Mouse (Mus musculus): ENCODE measurements at regions not wholly inside any gene's neighbourhood (a gene's known extent, or its start where the extent isn't known, plus 50 kb on each side); places are given as distances from the start of the nearest gene placed in this dataset.

DNA sequence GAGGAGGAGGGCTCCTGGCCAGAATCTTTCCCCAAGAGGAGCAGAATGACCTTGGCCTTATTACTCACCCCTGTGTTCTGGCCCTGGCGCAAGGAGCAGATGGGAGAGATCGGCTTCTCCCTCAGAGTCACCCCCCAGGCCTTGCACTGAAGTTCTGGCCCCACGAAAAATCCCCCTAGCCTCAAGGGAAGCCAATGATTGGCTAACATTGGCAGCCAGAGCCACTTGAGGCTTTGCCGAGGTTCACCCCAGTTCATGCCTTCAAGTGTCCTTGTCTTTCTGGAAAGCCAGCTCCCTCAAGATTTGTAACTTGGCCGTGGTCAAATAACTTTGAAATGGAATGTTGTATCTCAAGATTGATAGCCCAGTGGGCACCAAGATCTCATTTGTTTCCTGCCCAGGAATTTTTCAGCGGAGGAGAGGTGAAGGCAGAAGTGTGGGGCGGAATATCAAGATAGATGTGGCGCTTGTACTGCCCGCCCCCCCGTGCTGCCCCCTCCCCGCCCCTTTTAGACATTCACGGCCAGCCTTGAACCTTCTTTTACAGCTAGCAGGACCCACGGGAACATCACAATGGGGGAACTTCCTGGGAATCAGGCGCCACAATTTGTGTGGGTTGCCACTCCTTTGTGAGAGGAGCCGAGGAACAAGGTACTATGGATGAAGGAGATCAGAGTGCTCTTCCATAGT, 187.4 kb downstream of the Snx10 start:
- H3K4me3 ChIP-seq (ENCODE audit: control insufficient read depth in 1 of 2, insufficient read depth in 1 of 2, low read depth in 2 of 2, low read length in 2 of 2), result no peak overlapping the region
- H3K27me3 ChIP-seq (ENCODE audit: control insufficient read depth in 1 of 2, insufficient read depth in 2 of 2, low read length in 2 of 2), result no peaks in the 10 kb centered on the region
- no peaks in the 10 kb centered on the region for H3K36me3 ChIP-seq (ENCODE audit: control insufficient read depth in 1 of 2, insufficient read depth in 2 of 2, low read length in 2 of 2)
- no peaks in the 10 kb centered on the region for H3K9me3 ChIP-seq (replicated peaks; ENCODE audit: insufficient read depth, low read length)
- H3K9ac ChIP-seq (ENCODE audit: control insufficient read depth, low read depth, low read length, poor library complexity, severe bottlenecking), result no peak overlapping the region
- no peak for DNase-seq (ENCODE audit: low read depth, low spot score)
- H3K4me1 ChIP-seq (ENCODE audit: control insufficient read depth in 1 of 2, insufficient read depth in 2 of 2, low read length in 2 of 2), result no peaks in the 10 kb centered on the region
- H3K27ac ChIP-seq (ENCODE audit: control insufficient read depth, low read depth, low read length), result no peak overlapping the region
- H3K79me2 ChIP-seq (ENCODE audit: control insufficient read depth, insufficient read depth, low read length, poor library complexity), result no peaks in the 10 kb centered on the region
- TF ChIP-seq ZKSCAN1 (IDR thresholded peaks at IDR 0.05; ENCODE audit: low read depth, low read length) (no peak), SMC3 (IDR thresholded peaks at IDR 0.05; ENCODE audit: low read depth, low read length) (no peak), USF2 (IDR thresholded peaks at IDR 0.05; ENCODE audit: borderline replicate concordance in 1 of 2, insufficient read depth in 1 of 2, low read depth in 1 of 2, low read length in 2 of 2) (no peak), CTCF (IDR thresholded peaks at IDR 0.05 in 2 of 3, conservative IDR thresholded peaks at IDR 0.05 in 1 of 3; ENCODE audit: control insufficient read depth in 1 of 3, insufficient read depth in 1 of 3, low read depth in 2 of 3, low read length in 3 of 3, poor library complexity in 1 of 3, severe bottlenecking in 1 of 3) (no peak), BHLHE40 (IDR thresholded peaks at IDR 0.05; ENCODE audit: borderline replicate concordance, low read depth, low read length) (no peak), MAFK (IDR thresholded peaks at IDR 0.05; ENCODE audit: borderline replicate concordance, low read depth, low read length) (no peak), TCF12 (IDR thresholded peaks at IDR 0.05; ENCODE audit: low read depth, low read length) (no peak), HCFC1 (IDR thresholded peaks at IDR 0.05; ENCODE audit: low read depth, low read length) (no peak), CHD2 (IDR thresholded peaks at IDR 0.05; ENCODE audit: low read length) (no peak), ETS1 (IDR thresholded peaks at IDR 0.05; ENCODE audit: low read depth, low read length) (no peak), MEF2A (IDR thresholded peaks at IDR 0.05; ENCODE audit: extremely low read depth, insufficient replicate concordance, low read depth, low read length, poor library complexity, severe bottlenecking) (no peak), POLR2AphosphoS2 (IDR thresholded peaks at IDR 0.05; ENCODE audit: low read length) (no peak), KAT2A (conservative IDR thresholded peaks at IDR 0.05; ENCODE audit: low read depth, low read length) (no peak), ZC3H11A (IDR thresholded peaks at IDR 0.05; ENCODE audit: low read depth, low read length) (no peak), MAX (IDR thresholded peaks at IDR 0.05; ENCODE audit: low read length) (no peak), EP300 (IDR thresholded peaks at IDR 0.05; ENCODE audit: low read depth in 1 of 2, low read length in 2 of 2) (no peak), MXI1 (IDR thresholded peaks at IDR 0.05; ENCODE audit: low read depth, low read length) (no peak), GABPA (IDR thresholded peaks at IDR 0.05; ENCODE audit: low read depth, low read length) (no peak), TAL1 (IDR thresholded peaks at IDR 0.05; ENCODE audit: low read length) (no peak)

DNA sequence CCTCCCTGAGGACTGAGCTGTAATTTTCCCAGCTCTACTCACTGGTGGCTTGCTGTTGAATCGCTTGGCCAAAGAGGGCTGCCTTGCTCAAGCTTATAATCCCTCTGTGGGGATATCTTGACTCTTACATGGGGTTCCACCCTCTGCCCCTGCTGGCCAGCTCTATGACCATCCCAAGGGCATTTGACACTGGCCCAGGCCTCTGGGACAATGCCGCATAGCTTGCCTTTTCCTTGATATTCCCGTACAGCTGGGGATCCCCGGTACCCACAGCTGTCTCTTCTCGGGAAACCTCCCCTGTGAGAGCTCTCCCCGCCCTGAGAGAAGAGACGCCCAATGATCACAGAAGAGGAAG, 187.9 kb downstream of the Snx10 start:
- TF ChIP-seq POLR2AphosphoS2 (IDR thresholded peaks at IDR 0.05; ENCODE audit: low read length) (no peak), CTCF (IDR thresholded peaks at IDR 0.05 in 2 of 3, conservative IDR thresholded peaks at IDR 0.05 in 1 of 3; ENCODE audit: control insufficient read depth in 1 of 3, insufficient read depth in 1 of 3, low read depth in 2 of 3, low read length in 3 of 3, poor library complexity in 1 of 3, severe bottlenecking in 1 of 3) (no peak), USF2 (IDR thresholded peaks at IDR 0.05; ENCODE audit: borderline replicate concordance in 1 of 2, insufficient read depth in 1 of 2, low read depth in 1 of 2, low read length in 2 of 2) (no peak), GATA1 (IDR thresholded peaks at IDR 0.05; ENCODE audit: low read depth, low read length) (no peak), USF1 (IDR thresholded peaks at IDR 0.05; ENCODE audit: low read depth, low read length) (no peak), ZMIZ1 (IDR thresholded peaks at IDR 0.05; ENCODE audit: low read depth, low read length) (no peak), NRF1 (IDR thresholded peaks at IDR 0.05; ENCODE audit: insufficient read depth, low read depth, low read length, poor library complexity, severe bottlenecking) (no peak), MAX (IDR thresholded peaks at IDR 0.05; ENCODE audit: low read length) (no peak), MYB (IDR thresholded peaks at IDR 0.05; ENCODE audit: low read depth, low read length) (no peak), E2F4 (IDR thresholded peaks at IDR 0.05; ENCODE audit: borderline replicate concordance, low read depth, low read length) (no peak), NELFE (IDR thresholded peaks at IDR 0.05; ENCODE audit: low read depth, low read length) (no peak), ETS1 (IDR thresholded peaks at IDR 0.05; ENCODE audit: low read depth, low read length) (no peak), ZKSCAN1 (IDR thresholded peaks at IDR 0.05; ENCODE audit: low read depth, low read length) (no peak), GABPA (IDR thresholded peaks at IDR 0.05; ENCODE audit: low read depth, low read length) (no peak), EP300 (IDR thresholded peaks at IDR 0.05; ENCODE audit: low read depth in 1 of 2, low read length in 2 of 2) (no peak), CHD2 (IDR thresholded peaks at IDR 0.05; ENCODE audit: low read length) (no peak), TBP (IDR thresholded peaks at IDR 0.05; ENCODE audit: low read depth, low read length) (no peak), BHLHE40 (IDR thresholded peaks at IDR 0.05; ENCODE audit: borderline replicate concordance, low read depth, low read length) (no peak), ZNF384 (IDR thresholded peaks at IDR 0.05; ENCODE audit: low read depth, low read length) (no peak), RCOR1 (IDR thresholded peaks at IDR 0.05; ENCODE audit: low read depth, low read length) (no peak)
- no peak overlapping the region for H3K9ac ChIP-seq (ENCODE audit: control insufficient read depth, low read depth, low read length, poor library complexity, severe bottlenecking)
- no peaks in the 10 kb centered on the region for H3K27me3 ChIP-seq (ENCODE audit: control insufficient read depth in 1 of 2, insufficient read depth in 2 of 2, low read length in 2 of 2)
- no peak overlapping the region for H3K4me3 ChIP-seq (ENCODE audit: control insufficient read depth in 1 of 2, insufficient read depth in 1 of 2, low read depth in 2 of 2, low read length in 2 of 2)
- DNase-seq (ENCODE audit: low read depth, low spot score), result no peak
- H3K79me2 ChIP-seq (ENCODE audit: control insufficient read depth, insufficient read depth, low read length, poor library complexity), result no peaks in the 10 kb centered on the region
- no peaks in the 10 kb centered on the region for H3K4me1 ChIP-seq (ENCODE audit: control insufficient read depth in 1 of 2, insufficient read depth in 2 of 2, low read length in 2 of 2)
- H3K36me3 ChIP-seq (ENCODE audit: control insufficient read depth in 1 of 2, insufficient read depth in 2 of 2, low read length in 2 of 2), result no peaks in the 10 kb centered on the region
- no peak overlapping the region for H3K27ac ChIP-seq (ENCODE audit: control insufficient read depth, low read depth, low read length)
- no peaks in the 10 kb centered on the region for H3K9me3 ChIP-seq (replicated peaks; ENCODE audit: insufficient read depth, low read length)
